Mouse (Mus musculus) E14TG2a.4 (cell line): Measurements from ENCODE around the gene Lig3.

ENCODE experiments used
- H3K27me3 ChIP-seq: 2 replicates; pipeline ENCODE4 v1.6.1; 2014; ENCODE audit warnings: low read length, control low read depth; ENCODE audit not compliant: insufficient read depth
- H3K36me3 ChIP-seq: 2 replicates; pipeline ENCODE4 v1.6.1; 2014; ENCODE audit warnings: low read length, control low read depth; ENCODE audit not compliant: insufficient read depth
- H3K4me1 ChIP-seq: replicated peaks from 2 replicates; pipeline ENCODE4 v1.6.1; 2014; ENCODE audit warnings: low read depth, low read length, control low read depth
- H3K4me3 ChIP-seq: replicated peaks from 2 replicates; pipeline ENCODE4 v1.5.1; 2014; ENCODE audit warnings: mild to moderate bottlenecking, low read length
- H3K9me3 ChIP-seq: 2 replicates; pipeline ENCODE4 v1.6.1; 2014; ENCODE audit warnings: low read length, control low read depth
- CTCF ChIP-seq: conservative IDR thresholded peaks from 2 replicates; pipeline ENCODE4 v1.5.1; 2014; ENCODE audit warnings: low read length
- NANOG ChIP-seq: IDR thresholded peaks from 2 replicates; pipeline ENCODE4 v1.6.1; 2014; ENCODE audit warnings: borderline replicate concordance, low read length, mixed read lengths
- POU5F1 ChIP-seq: IDR thresholded peaks from 2 replicates; pipeline ENCODE4 v1.6.1; 2014; ENCODE audit warnings: low read length, borderline replicate concordance

The Lig3 gene

GRCm38 (mm10) chr11:82852115-82852514 lies 71.2 kb downstream of the Lig3 start:
- TF ChIP-seq POU5F1 (no peak), NANOG (no peak), CTCF (no peak)
- Histone ChIP-seq H3K4me1 (peaks cover 43% of the 10 kb centered on the region), H3K36me3 (no peaks in the 10 kb centered on the region; the same call in 1 of the 2 replicates), H3K4me3 (no peak overlapping the region), H3K27me3 (no peaks in the 10 kb centered on the region), H3K9me3 (no peaks in the 10 kb centered on the region)

- peaks cover 42% of the 10 kb centered on the region for H3K4me1 ChIP-seq
- no peak for TF ChIP-seq CTCF
- TF ChIP-seq POU5F1, result no peak
- no peak for TF ChIP-seq NANOG
- H3K9me3 ChIP-seq, result no peaks in the 10 kb centered on the region
- no peak overlapping the region for H3K4me3 ChIP-seq
- no peaks in the 10 kb centered on the region; the same call in 1 of the 2 replicates for H3K36me3 ChIP-seq
- no peaks in the 10 kb centered on the region for H3K27me3 ChIP-seq
Observed at GRCm38 (mm10) chr11:82852540-82852939, 71.6 kb downstream of the Lig3 start.

GRCm38 (mm10) chr11:82852958-82853357 lies 72.0 kb downstream of the Lig3 start:
- H3K9me3 ChIP-seq, result no peaks in the 10 kb centered on the region
- peaks cover 44% of the 10 kb centered on the region for H3K4me1 ChIP-seq
- no peaks in the 10 kb centered on the region for H3K27me3 ChIP-seq
- no peak overlapping the region for H3K4me3 ChIP-seq
- TF ChIP-seq POU5F1 (no peak), NANOG (no peak), CTCF (no peak)
- no peaks in the 10 kb centered on the region; the same call in 1 of the 2 replicates for H3K36me3 ChIP-seq
